Mouse (Mus musculus): ENCODE results near the gene Aqp5. TPM values are rescaled to one million over a fixed set of nuclear protein-coding genes. Genes with fewer than 3 reads are reported as not detected.

Gene Aqp5
- 0.40 and 0.86 TPM in 2 replicates for polyA plus RNA-seq (2015; fragmentation: Nextera tagmentation; extraction: Ambion mirVana)

DNA sequence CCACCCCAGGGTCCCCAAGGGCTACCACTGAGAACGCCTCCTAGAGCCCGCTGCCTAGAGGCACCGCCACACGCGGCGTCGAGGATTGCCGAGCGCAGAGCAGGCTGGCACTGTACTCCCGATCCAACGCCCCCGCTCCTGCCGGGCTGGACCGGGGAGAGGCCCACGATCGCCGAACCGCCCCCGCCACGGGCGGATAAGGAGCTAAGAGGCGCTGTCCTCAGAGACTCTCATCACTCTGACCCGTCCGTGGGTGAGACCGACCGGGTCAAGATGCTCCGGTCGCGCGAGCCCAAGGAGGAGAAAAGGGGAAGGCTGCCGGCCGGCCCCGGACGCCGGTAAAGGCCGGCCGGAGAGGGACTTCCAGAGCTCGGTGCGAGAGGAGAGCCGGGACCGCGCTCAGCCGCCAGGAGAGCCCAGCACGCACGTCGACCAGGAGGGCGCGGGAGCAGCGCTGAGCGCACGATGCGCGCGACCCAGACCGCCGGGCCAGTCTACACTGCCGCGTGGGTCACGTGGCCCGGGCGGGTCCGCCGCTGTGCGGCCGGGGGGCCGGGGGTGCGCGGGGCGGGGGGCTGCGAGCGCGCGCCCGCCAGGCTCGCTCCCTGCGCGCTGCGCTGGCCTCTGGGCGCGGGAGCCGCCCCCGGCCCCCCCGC lies at the start of gene Aqp5:
Gene Aqp5 (plus strand): TSS at position 354 of the 656 bp plus-strand sequence.
- Histone ChIP-seq H3K9me3 (ENCODE audit: control insufficient read depth, low read length) (no peaks in the 10 kb centered on the region), H3K4me2 (ENCODE audit: low read length) (peak within 1 kb of the TSS; percentile 54), H3K36me3 (ENCODE audit: control insufficient read depth, insufficient read depth) (no peaks in the 10 kb centered on the region), H3K4me3 (replicated peaks; ENCODE audit: low read length) (peak within 1 kb of the TSS; percentile 45), H3K27me3 (replicated peaks; ENCODE audit: control insufficient read depth, insufficient read depth, low read length) (peaks cover 88% of the 10 kb centered on the region), H3K4me1 (replicated peaks; ENCODE audit: control insufficient read depth, insufficient read depth, low read length) (peaks cover 7% of the 10 kb centered on the region), H3K27ac (ENCODE audit: low read length) (no peak within 1 kb of the TSS), H3K9ac (replicated peaks; ENCODE audit: low read depth, low read length) (peak within 1 kb of the TSS; percentile 32; the same call in 1 of the 2 replicates)
- ATAC-seq: peak; percentile 66
- 1% methylated on average over 68 of the region's 83 CpGs for WGBS

DNA sequence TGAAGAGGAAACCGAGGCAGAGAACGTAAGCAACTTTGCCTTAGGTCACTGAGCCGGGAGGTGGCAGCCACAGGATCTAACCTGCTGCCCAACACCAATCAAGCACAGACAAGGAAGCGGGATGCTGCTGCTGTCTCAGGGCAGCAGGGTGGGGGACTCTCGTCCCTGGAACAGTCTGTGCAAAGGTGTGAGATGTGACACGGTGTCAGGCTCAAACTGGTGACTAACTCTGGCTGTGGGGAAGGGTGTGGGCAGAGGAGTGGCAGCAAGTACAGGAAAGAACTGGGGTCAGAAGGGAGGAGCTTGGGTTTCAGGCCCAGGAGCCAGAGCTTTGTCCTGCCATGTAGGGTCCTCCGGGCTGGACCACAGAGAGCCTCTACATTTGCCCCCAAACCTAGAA lies 46.5 kb upstream of the Aqp5 start:
- no peaks in the 10 kb centered on the region for H3K36me3 ChIP-seq (ENCODE audit: control insufficient read depth, insufficient read depth)
- H3K27ac ChIP-seq (ENCODE audit: low read length): no peak overlapping the region
- H3K9ac ChIP-seq (replicated peaks; ENCODE audit: low read depth, low read length): no peak overlapping the region
- no peak overlapping the region for H3K4me3 ChIP-seq (replicated peaks; ENCODE audit: low read length)
- H3K9me3 ChIP-seq (ENCODE audit: control insufficient read depth, low read length): no peaks in the 10 kb centered on the region
- 82% methylated on average over 7 of the region's 7 CpGs for WGBS
- ATAC-seq: no peak
- no peak overlapping the region for H3K4me2 ChIP-seq (ENCODE audit: low read length)
- no peaks in the 10 kb centered on the region for H3K27me3 ChIP-seq (replicated peaks; ENCODE audit: control insufficient read depth, insufficient read depth, low read length)
- H3K4me1 ChIP-seq (replicated peaks; ENCODE audit: control insufficient read depth, insufficient read depth, low read length): no peaks in the 10 kb centered on the region

- no peak overlapping the region for H3K4me2 ChIP-seq (ENCODE audit: low read length)
- no peaks in the 10 kb centered on the region for H3K9me3 ChIP-seq (ENCODE audit: control insufficient read depth, low read length)
- H3K27ac ChIP-seq (ENCODE audit: low read length): no peak overlapping the region
- H3K27me3 ChIP-seq (replicated peaks; ENCODE audit: control insufficient read depth, insufficient read depth, low read length): no peaks in the 10 kb centered on the region
- no peaks in the 10 kb centered on the region for H3K36me3 ChIP-seq (ENCODE audit: control insufficient read depth, insufficient read depth)
- H3K9ac ChIP-seq (replicated peaks; ENCODE audit: low read depth, low read length): no peak overlapping the region
- no peak overlapping the region for H3K4me3 ChIP-seq (replicated peaks; ENCODE audit: low read length)
- 66% methylated on average over 11 of the region's 11 CpGs for WGBS
- H3K4me1 ChIP-seq (replicated peaks; ENCODE audit: control insufficient read depth, insufficient read depth, low read length): no peaks in the 10 kb centered on the region
- no peak for ATAC-seq
Measured at GRCm38 (mm10) chr15:99546596-99546995, 44.0 kb upstream of the Aqp5 start.

- Histone ChIP-seq H3K4me1 (replicated peaks; ENCODE audit: control insufficient read depth, insufficient read depth, low read length) (no peaks in the 10 kb centered on the region), H3K9ac (replicated peaks; ENCODE audit: low read depth, low read length) (no peak overlapping the region), H3K9me3 (ENCODE audit: control insufficient read depth, low read length) (no peaks in the 10 kb centered on the region), H3K36me3 (ENCODE audit: control insufficient read depth, insufficient read depth) (no peaks in the 10 kb centered on the region), H3K4me3 (replicated peaks; ENCODE audit: low read length) (no peak overlapping the region), H3K4me2 (ENCODE audit: low read length) (no peak overlapping the region), H3K27ac (ENCODE audit: low read length) (no peak overlapping the region), H3K27me3 (replicated peaks; ENCODE audit: control insufficient read depth, insufficient read depth, low read length) (no peaks in the 10 kb centered on the region)
- 86% methylated on average over 6 of the region's 6 CpGs for WGBS
- no peak for ATAC-seq
Measured at GRCm38 (mm10) chr15:99547732-99548131, 42.9 kb upstream of the Aqp5 start.

DNA sequence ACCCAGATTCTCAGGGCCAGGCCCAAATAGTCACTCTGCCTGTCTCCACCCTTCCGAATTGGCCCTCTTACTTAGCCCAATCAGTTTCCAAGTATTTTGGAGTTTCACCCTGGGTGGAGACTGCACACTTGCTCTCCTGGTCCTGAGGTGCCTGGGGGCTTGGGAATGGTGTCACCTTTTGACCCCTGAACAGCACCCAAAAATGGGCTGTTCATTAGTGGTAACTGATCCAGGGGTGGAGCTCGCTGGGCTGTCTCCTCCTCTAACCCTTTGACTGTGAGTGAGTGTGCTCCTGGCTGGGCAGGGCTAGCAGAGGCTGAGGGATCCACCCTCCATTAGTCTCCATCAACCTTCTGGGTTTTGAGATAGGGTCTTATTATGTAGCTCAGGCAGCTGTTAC lies 40.7 kb upstream of the Aqp5 start:
- no peak for ATAC-seq
- 69% methylated on average over 2 of the region's 2 CpGs for WGBS
- H3K36me3 ChIP-seq (ENCODE audit: control insufficient read depth, insufficient read depth): no peaks in the 10 kb centered on the region
- H3K4me3 ChIP-seq (replicated peaks; ENCODE audit: low read length): no peak overlapping the region
- H3K4me1 ChIP-seq (replicated peaks; ENCODE audit: control insufficient read depth, insufficient read depth, low read length): no peaks in the 10 kb centered on the region
- no peak overlapping the region for H3K9ac ChIP-seq (replicated peaks; ENCODE audit: low read depth, low read length)
- H3K27ac ChIP-seq (ENCODE audit: low read length): no peak overlapping the region
- H3K27me3 ChIP-seq (replicated peaks; ENCODE audit: control insufficient read depth, insufficient read depth, low read length): no peaks in the 10 kb centered on the region
- H3K9me3 ChIP-seq (ENCODE audit: control insufficient read depth, low read length): no peaks in the 10 kb centered on the region
- H3K4me2 ChIP-seq (ENCODE audit: low read length): no peak overlapping the region

DNA sequence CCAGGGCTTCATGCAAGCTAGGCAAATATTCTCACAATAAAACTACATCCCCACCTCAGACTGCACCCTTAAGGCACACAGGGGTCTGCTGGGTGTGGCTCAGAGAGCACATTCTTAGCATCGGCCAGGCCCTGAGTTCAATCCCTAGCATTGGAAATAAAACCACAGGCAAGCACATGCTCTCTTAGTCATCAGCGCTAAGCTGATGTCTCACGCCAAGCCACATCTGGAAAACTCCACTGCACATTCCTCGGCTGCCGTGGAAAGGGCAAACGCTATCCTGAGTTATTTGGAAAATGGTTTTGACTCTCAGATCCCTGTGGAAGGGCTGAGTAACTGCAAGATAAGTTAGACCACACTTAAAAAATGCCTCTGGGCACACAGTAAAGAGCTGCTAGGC lies 36.8 kb upstream of the Aqp5 start:
- no peaks in the 10 kb centered on the region for H3K9me3 ChIP-seq (ENCODE audit: control insufficient read depth, low read length)
- H3K27ac ChIP-seq (ENCODE audit: low read length): no peak overlapping the region
- H3K36me3 ChIP-seq (ENCODE audit: control insufficient read depth, insufficient read depth): no peaks in the 10 kb centered on the region
- H3K4me2 ChIP-seq (ENCODE audit: low read length): no peak overlapping the region
- no peak overlapping the region for H3K9ac ChIP-seq (replicated peaks; ENCODE audit: low read depth, low read length)
- ATAC-seq: no peak
- no peaks in the 10 kb centered on the region for H3K27me3 ChIP-seq (replicated peaks; ENCODE audit: control insufficient read depth, insufficient read depth, low read length)
- 82% methylated on average over 6 of the region's 6 CpGs for WGBS
- no peaks in the 10 kb centered on the region for H3K4me1 ChIP-seq (replicated peaks; ENCODE audit: control insufficient read depth, insufficient read depth, low read length)
- H3K4me3 ChIP-seq (replicated peaks; ENCODE audit: low read length): no peak overlapping the region

DNA sequence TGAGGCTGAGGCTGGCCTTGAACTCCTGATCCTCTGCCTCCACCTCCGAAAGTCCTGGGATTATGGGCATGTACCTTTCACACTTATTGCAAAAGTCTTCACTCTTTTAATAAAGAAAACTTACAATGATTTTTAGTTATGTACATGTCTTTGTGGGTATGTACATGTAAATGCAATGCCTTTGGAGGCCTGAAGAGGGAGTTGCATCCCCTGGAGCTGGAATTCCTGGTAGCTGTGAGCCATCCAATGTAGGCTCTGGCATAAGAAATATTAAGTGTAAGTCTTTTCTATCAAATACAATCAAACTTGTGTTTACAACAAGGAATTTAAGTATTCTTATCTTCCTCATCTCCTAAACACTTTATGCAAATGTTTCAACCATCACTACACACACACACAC lies 31.6 kb upstream of the Aqp5 start:
- Histone ChIP-seq H3K9ac (replicated peaks; ENCODE audit: low read depth, low read length) (no peak overlapping the region), H3K4me3 (replicated peaks; ENCODE audit: low read length) (no peak overlapping the region), H3K27ac (ENCODE audit: low read length) (no peak overlapping the region), H3K4me2 (ENCODE audit: low read length) (no peak overlapping the region), H3K27me3 (replicated peaks; ENCODE audit: control insufficient read depth, insufficient read depth, low read length) (no peaks in the 10 kb centered on the region), H3K36me3 (ENCODE audit: control insufficient read depth, insufficient read depth) (no peaks in the 10 kb centered on the region), H3K4me1 (replicated peaks; ENCODE audit: control insufficient read depth, insufficient read depth, low read length) (no peaks in the 10 kb centered on the region), H3K9me3 (ENCODE audit: control insufficient read depth, low read length) (no peaks in the 10 kb centered on the region)
- WGBS: 89% methylated on average over 1 of the region's 1 CpGs
- ATAC-seq: no peak

GRCm38 (mm10) chr15:99560246-99560645 lies 30.3 kb upstream of the Aqp5 start:
- Histone ChIP-seq H3K9me3 (ENCODE audit: control insufficient read depth, low read length) (no peaks in the 10 kb centered on the region), H3K4me2 (ENCODE audit: low read length) (no peak overlapping the region), H3K4me3 (replicated peaks; ENCODE audit: low read length) (no peak overlapping the region), H3K27me3 (replicated peaks; ENCODE audit: control insufficient read depth, insufficient read depth, low read length) (no peaks in the 10 kb centered on the region), H3K9ac (replicated peaks; ENCODE audit: low read depth, low read length) (no peak overlapping the region), H3K27ac (ENCODE audit: low read length) (no peak overlapping the region), H3K36me3 (ENCODE audit: control insufficient read depth, insufficient read depth) (no peaks in the 10 kb centered on the region), H3K4me1 (replicated peaks; ENCODE audit: control insufficient read depth, insufficient read depth, low read length) (no peaks in the 10 kb centered on the region)
- ATAC-seq: no peak
- WGBS: 46% methylated on average over 10 of the region's 10 CpGs

DNA sequence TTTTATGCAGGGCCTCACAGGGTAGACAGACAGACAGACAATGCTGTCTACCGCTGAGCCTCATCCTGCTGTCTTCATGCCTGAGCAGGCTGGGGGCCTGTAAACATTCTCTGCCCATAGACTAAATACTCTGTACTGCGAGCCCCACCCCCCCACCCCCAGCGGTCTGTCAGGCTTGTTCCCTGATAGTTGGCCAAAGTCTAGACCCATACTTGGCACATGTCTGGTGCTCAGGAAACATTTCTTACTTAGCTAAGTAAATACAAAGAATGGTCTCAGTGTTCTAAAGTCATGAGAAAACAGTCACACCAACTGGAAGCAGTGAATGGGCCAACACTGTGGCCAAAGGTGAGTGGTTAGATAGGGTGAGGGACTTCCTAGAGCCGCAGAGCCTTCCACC lies 23.2 kb upstream of the Aqp5 start:
- Histone ChIP-seq H3K27ac (ENCODE audit: low read length) (no peak overlapping the region), H3K4me1 (replicated peaks; ENCODE audit: control insufficient read depth, insufficient read depth, low read length) (no peaks in the 10 kb centered on the region), H3K27me3 (replicated peaks; ENCODE audit: control insufficient read depth, insufficient read depth, low read length) (no peaks in the 10 kb centered on the region), H3K36me3 (ENCODE audit: control insufficient read depth, insufficient read depth) (no peaks in the 10 kb centered on the region), H3K9ac (replicated peaks; ENCODE audit: low read depth, low read length) (no peak overlapping the region), H3K9me3 (ENCODE audit: control insufficient read depth, low read length) (no peaks in the 10 kb centered on the region), H3K4me2 (ENCODE audit: low read length) (no peak overlapping the region), H3K4me3 (replicated peaks; ENCODE audit: low read length) (no peak overlapping the region)
- ATAC-seq: no peak
- 80% methylated on average over 4 of the region's 4 CpGs for WGBS

- no peak for ATAC-seq
- 79% methylated on average over 6 of the region's 6 CpGs for WGBS
- Histone ChIP-seq H3K36me3 (ENCODE audit: control insufficient read depth, insufficient read depth) (no peaks in the 10 kb centered on the region), H3K27me3 (replicated peaks; ENCODE audit: control insufficient read depth, insufficient read depth, low read length) (no peaks in the 10 kb centered on the region), H3K27ac (ENCODE audit: low read length) (no peak overlapping the region), H3K9me3 (ENCODE audit: control insufficient read depth, low read length) (no peaks in the 10 kb centered on the region), H3K4me3 (replicated peaks; ENCODE audit: low read length) (no peak overlapping the region), H3K4me2 (ENCODE audit: low read length) (no peak overlapping the region), H3K9ac (replicated peaks; ENCODE audit: low read depth, low read length) (no peak overlapping the region), H3K4me1 (replicated peaks; ENCODE audit: control insufficient read depth, insufficient read depth, low read length) (no peaks in the 10 kb centered on the region)
Measured at GRCm38 (mm10) chr15:99568682-99569081, 21.9 kb upstream of the Aqp5 start.
